Mouse (Mus musculus): ENCODE data around the gene Trim7. TPM values are rescaled to one million over a fixed set of nuclear protein-coding genes. Genes with fewer than 3 reads are reported as not detected.
"Not testable (repeated sequence)": the region's sequence is repeated elsewhere in the genome, so short reads cannot be mapped to it uniquely, and the experiment has no call there.

Trim7 gene
- polyA plus RNA-seq, 1 experiment from 2014 or later = 4.8 TPM

- no peaks in the 10 kb centered on the region for H3K27me3 ChIP-seq (ENCODE audit: insufficient read depth, low read length)
- no peaks in the 10 kb centered on the region for H3K36me3 ChIP-seq (ENCODE audit: insufficient read depth, low read length)
- H3K4me1 ChIP-seq (ENCODE audit: insufficient read depth, low read length) = peaks cover 19% of the 10 kb centered on the region; the same call in 1 of the 2 replicates
- peak overlapping the region; percentile 45; the same call in 1 of the 2 replicates for H3K9ac ChIP-seq (replicated peaks; ENCODE audit: low read length)
- 17% methylated on average over 20 of the region's 20 CpGs for WGBS
- peak overlapping the region; percentile 24 for H3K4me3 ChIP-seq (ENCODE audit: low read length)
- H3K9me3 ChIP-seq (ENCODE audit: low read length) = no peaks in the 10 kb centered on the region
- H3K4me2 ChIP-seq (replicated peaks; ENCODE audit: low read depth, low read length) = peak overlapping the region; percentile 53
- 0 out of 2 replicates have a peak overlapping the region, but pooled peaks have one; percentile 20 for H3K27ac ChIP-seq (ENCODE audit: low read length)
- ATAC-seq (ENCODE audit: low FRiP score, low TSS enrichment) = peak; percentile 46; the same call in 1 of the 2 replicates
Observed at GRCm38 (mm10) chr11:48789973-48790823, 35.7 kb upstream of the Trim7 start.

DNA sequence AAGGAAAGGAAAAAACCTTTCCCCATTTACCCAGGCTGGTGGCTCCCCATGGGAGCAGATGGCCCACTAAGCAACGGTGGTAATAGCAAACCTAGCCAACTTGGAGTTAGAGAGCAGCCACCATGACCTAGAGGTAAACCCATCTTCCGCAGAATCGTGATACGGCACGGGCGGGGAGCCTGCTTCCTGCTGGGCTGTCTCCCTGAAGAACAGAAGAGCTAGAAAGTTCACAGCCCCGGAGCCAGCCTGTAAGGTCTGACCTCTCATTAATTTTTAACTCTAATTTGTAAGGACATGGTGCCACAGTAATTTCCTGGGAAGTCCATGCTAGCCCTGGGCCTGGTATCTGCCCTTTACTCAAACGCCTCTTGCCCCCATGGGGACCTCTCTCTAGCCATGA lies 35.0 kb upstream of the Trim7 start:
- Histone ChIP-seq H3K9ac (replicated peaks; ENCODE audit: low read length) (no peak overlapping the region), H3K9me3 (ENCODE audit: low read length) (no peaks in the 10 kb centered on the region), H3K4me2 (replicated peaks; ENCODE audit: low read depth, low read length) (peak overlapping the region; percentile 38), H3K27ac (ENCODE audit: low read length) (peak overlapping the region; percentile 8; the same call in 1 of the 2 replicates), H3K4me3 (ENCODE audit: low read length) (no peak overlapping the region; the same call in 1 of the 2 replicates), H3K4me1 (ENCODE audit: insufficient read depth, low read length) (peaks cover 19% of the 10 kb centered on the region; the same call in 1 of the 2 replicates), H3K36me3 (ENCODE audit: insufficient read depth, low read length) (no peaks in the 10 kb centered on the region), H3K27me3 (ENCODE audit: insufficient read depth, low read length) (no peaks in the 10 kb centered on the region)
- ATAC-seq (ENCODE audit: low FRiP score, low TSS enrichment) = peak; percentile 32
- 34% methylated on average over 8 of the region's 8 CpGs for WGBS

DNA sequence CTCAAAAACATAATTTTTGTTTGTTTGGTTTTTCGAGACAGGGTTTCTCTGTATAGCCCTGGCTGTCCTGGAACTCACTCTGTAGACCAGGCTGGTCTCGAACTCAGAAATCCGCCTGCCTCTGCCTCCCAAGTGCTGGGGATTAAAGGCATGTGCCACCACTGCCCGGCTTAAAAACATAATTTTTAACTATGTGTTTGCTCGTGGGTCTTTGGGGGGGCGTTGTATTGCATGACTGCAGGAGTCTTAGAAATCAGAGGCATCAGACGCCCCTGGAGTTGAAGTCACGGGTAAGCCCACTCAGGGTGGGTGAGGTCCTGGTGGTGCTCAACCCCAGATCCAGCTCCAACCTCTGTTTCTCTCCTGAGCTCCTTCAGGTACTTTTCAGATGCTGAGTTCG lies 34.0 kb upstream of the Trim7 start:
- WGBS = 85% methylated on average over 9 of the region's 9 CpGs
- H3K4me1 ChIP-seq (ENCODE audit: insufficient read depth, low read length) = peaks cover 19% of the 10 kb centered on the region; the same call in 1 of the 2 replicates
- H3K9ac ChIP-seq (replicated peaks; ENCODE audit: low read length); ATAC-seq (ENCODE audit: low FRiP score, low TSS enrichment); H3K4me3 ChIP-seq (ENCODE audit: low read length); H3K4me2 ChIP-seq (replicated peaks; ENCODE audit: low read depth, low read length); H3K27ac ChIP-seq (ENCODE audit: low read length); H3K36me3 ChIP-seq (ENCODE audit: insufficient read depth, low read length); H3K27me3 ChIP-seq (ENCODE audit: insufficient read depth, low read length); H3K9me3 ChIP-seq (ENCODE audit: low read length): not testable (repeated sequence)

GRCm38 (mm10) chr11:48793184-48793583 lies 32.8 kb upstream of the Trim7 start:
- Histone ChIP-seq H3K36me3 (ENCODE audit: insufficient read depth, low read length) (no peaks in the 10 kb centered on the region), H3K4me1 (ENCODE audit: insufficient read depth, low read length) (peaks cover 15% of the 10 kb centered on the region; the same call in 1 of the 2 replicates), H3K9ac (replicated peaks; ENCODE audit: low read length) (no peak overlapping the region), H3K4me3 (ENCODE audit: low read length) (no peak overlapping the region), H3K4me2 (replicated peaks; ENCODE audit: low read depth, low read length) (no peak overlapping the region), H3K27ac (ENCODE audit: low read length) (no peak overlapping the region), H3K27me3 (ENCODE audit: insufficient read depth, low read length) (no peaks in the 10 kb centered on the region), H3K9me3 (ENCODE audit: low read length) (no peaks in the 10 kb centered on the region)
- WGBS = 97% methylated on average over 3 of the region's 3 CpGs
- no peak for ATAC-seq (ENCODE audit: low FRiP score, low TSS enrichment)

DNA sequence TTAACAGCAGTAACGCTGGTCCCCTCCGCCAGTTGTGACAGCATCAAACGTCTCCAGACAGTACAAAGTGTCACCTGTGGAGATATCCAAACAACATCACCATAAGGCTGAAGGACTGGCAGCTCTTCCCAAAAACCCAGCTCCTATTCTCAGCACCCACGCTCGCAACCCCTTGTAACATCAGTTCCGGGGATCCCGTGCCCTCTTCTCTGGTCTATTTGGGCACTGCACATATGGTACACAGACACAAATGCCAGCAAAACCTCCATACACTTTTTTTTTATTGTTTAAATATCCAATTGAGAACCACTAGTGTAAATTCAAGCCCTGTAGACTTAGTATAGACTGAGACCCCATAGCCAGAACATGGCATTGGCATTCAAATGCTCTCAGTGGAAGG lies 30.7 kb upstream of the Trim7 start:
- no peak overlapping the region for H3K27ac ChIP-seq (ENCODE audit: low read length)
- ATAC-seq (ENCODE audit: low FRiP score, low TSS enrichment) = no peak
- H3K36me3 ChIP-seq (ENCODE audit: insufficient read depth, low read length) = no peaks in the 10 kb centered on the region
- H3K9ac ChIP-seq (replicated peaks; ENCODE audit: low read length) = no peak overlapping the region
- no peak overlapping the region for H3K4me2 ChIP-seq (replicated peaks; ENCODE audit: low read depth, low read length)
- H3K4me1 ChIP-seq (ENCODE audit: insufficient read depth, low read length) = peaks cover 20% of the 10 kb centered on the region; the same call in 1 of the 2 replicates
- no peaks in the 10 kb centered on the region for H3K9me3 ChIP-seq (ENCODE audit: low read length)
- H3K4me3 ChIP-seq (ENCODE audit: low read length) = no peak overlapping the region
- 93% methylated on average over 7 of the region's 7 CpGs for WGBS
- no peaks in the 10 kb centered on the region for H3K27me3 ChIP-seq (ENCODE audit: insufficient read depth, low read length)

DNA sequence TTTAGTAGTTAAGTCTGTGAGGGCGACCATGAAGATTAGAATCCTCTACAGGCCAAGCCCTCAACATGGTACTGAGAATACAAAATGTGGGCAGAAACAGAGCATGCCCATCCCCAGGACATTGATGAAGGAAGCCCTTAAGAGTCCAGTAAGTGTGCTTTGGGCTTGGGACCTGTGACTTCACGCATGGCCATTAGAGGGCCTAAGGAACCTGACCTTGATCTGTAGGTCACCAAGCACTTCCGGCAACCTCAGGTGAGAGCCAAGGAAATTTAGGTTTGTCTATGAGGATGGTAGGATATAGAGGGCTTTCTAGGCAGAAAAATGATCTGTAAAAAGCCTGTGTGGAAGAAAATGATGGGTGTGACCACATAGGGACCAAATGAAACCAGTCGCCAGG lies 29.6 kb upstream of the Trim7 start:
- ATAC-seq (ENCODE audit: low FRiP score, low TSS enrichment) = no peak
- Histone ChIP-seq H3K9ac (replicated peaks; ENCODE audit: low read length) (no peak overlapping the region), H3K27ac (ENCODE audit: low read length) (no peak overlapping the region), H3K36me3 (ENCODE audit: insufficient read depth, low read length) (peaks cover under 1% of the 10 kb centered on the region; the same call in 1 of the 2 replicates), H3K27me3 (ENCODE audit: insufficient read depth, low read length) (no peaks in the 10 kb centered on the region), H3K4me2 (replicated peaks; ENCODE audit: low read depth, low read length) (no peak overlapping the region), H3K4me3 (ENCODE audit: low read length) (no peak overlapping the region), H3K4me1 (ENCODE audit: insufficient read depth, low read length) (peaks cover 10% of the 10 kb centered on the region; the same call in 1 of the 2 replicates), H3K9me3 (ENCODE audit: low read length) (no peaks in the 10 kb centered on the region)
- 76% methylated on average over 4 of the region's 4 CpGs for WGBS

- Histone ChIP-seq H3K4me3 (ENCODE audit: low read length) (no peak overlapping the region), H3K27me3 (ENCODE audit: insufficient read depth, low read length) (no peaks in the 10 kb centered on the region), H3K27ac (ENCODE audit: low read length) (no peak overlapping the region), H3K4me2 (replicated peaks; ENCODE audit: low read depth, low read length) (no peak overlapping the region), H3K9ac (replicated peaks; ENCODE audit: low read length) (no peak overlapping the region), H3K4me1 (ENCODE audit: insufficient read depth, low read length) (peaks cover 18% of the 10 kb centered on the region), H3K36me3 (ENCODE audit: insufficient read depth, low read length) (peaks cover 10% of the 10 kb centered on the region), H3K9me3 (ENCODE audit: low read length) (no peaks in the 10 kb centered on the region)
- 76% methylated on average over 5 of the region's 5 CpGs for WGBS
- ATAC-seq (ENCODE audit: low FRiP score, low TSS enrichment) = no peak
Observed at GRCm38 (mm10) chr11:48797287-48797686, 28.7 kb upstream of the Trim7 start.

DNA sequence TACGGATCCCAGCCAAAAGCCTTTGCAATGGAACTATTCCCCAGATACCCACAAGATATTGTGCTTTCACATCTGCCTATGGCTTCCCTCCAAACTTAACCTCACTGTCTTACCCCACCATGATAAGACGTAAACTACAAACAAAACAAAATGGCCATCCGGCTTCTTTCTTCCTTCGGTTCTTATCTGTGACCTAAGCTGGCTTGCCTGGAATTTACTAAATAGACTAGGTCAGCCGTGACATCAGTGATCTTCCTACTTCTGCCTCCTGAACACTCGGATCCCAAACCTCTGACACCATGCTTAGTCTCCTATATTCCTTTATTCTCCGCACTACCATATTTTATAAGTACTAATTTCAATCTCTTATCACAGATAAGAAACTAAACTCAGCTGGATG lies 27.6 kb upstream of the Trim7 start:
- H3K27ac ChIP-seq (ENCODE audit: low read length) = no peak overlapping the region
- 84% methylated on average over 7 of the region's 7 CpGs for WGBS
- H3K9ac ChIP-seq (replicated peaks; ENCODE audit: low read length) = peak overlapping the region; percentile 51; the same call in 1 of the 2 replicates
- ATAC-seq (ENCODE audit: low FRiP score, low TSS enrichment) = no peak
- H3K4me1 ChIP-seq (ENCODE audit: insufficient read depth, low read length) = peaks cover 24% of the 10 kb centered on the region
- H3K9me3 ChIP-seq (ENCODE audit: low read length) = no peaks in the 10 kb centered on the region
- peak overlapping the region; percentile 12 for H3K4me3 ChIP-seq (ENCODE audit: low read length)
- H3K27me3 ChIP-seq (ENCODE audit: insufficient read depth, low read length) = no peaks in the 10 kb centered on the region
- peak overlapping the region; percentile 77 for H3K4me2 ChIP-seq (replicated peaks; ENCODE audit: low read depth, low read length)
- peaks cover 21% of the 10 kb centered on the region for H3K36me3 ChIP-seq (ENCODE audit: insufficient read depth, low read length)

- H3K9ac ChIP-seq (replicated peaks; ENCODE audit: low read length) = peak overlapping the region; percentile 68
- ATAC-seq (ENCODE audit: low FRiP score, low TSS enrichment) = 0 out of 2 replicates have a peak, but pooled peaks have one; percentile 13
- H3K27me3 ChIP-seq (ENCODE audit: insufficient read depth, low read length) = no peaks in the 10 kb centered on the region
- H3K4me2 ChIP-seq (replicated peaks; ENCODE audit: low read depth, low read length) = peak overlapping the region; percentile 77
- 4% methylated on average over 18 of the region's 18 CpGs for WGBS
- H3K9me3 ChIP-seq (ENCODE audit: low read length) = no peaks in the 10 kb centered on the region
- peak overlapping the region; percentile 97 for H3K4me3 ChIP-seq (ENCODE audit: low read length)
- peak overlapping the region; percentile 98 for H3K27ac ChIP-seq (ENCODE audit: low read length)
- peaks cover 30% of the 10 kb centered on the region for H3K36me3 ChIP-seq (ENCODE audit: insufficient read depth, low read length)
- peaks cover 24% of the 10 kb centered on the region for H3K4me1 ChIP-seq (ENCODE audit: insufficient read depth, low read length)
Observed at GRCm38 (mm10) chr11:48798984-48799920, 26.7 kb upstream of the Trim7 start.

All from kidney, embryonic 16.5 days (tissue).